Mouse (Mus musculus) spleen, adult 2 months (tissue): ENCODE data around the gene Eps15l1. TPM values are rescaled to one million over a fixed set of nuclear protein-coding genes. Genes with fewer than 3 reads are reported as not detected.
A peak's percentile ranks its signal among the peaks of the same experiment; 100 is the strongest.

ENCODE experiments used
- DNase-seq, 2 experiments: peaks; one replicate each; pipeline versions ENCODE4 v3.0.0 to v3.0.0-alpha.2; 2012 to 2021; ENCODE audit warnings: low spot score in 2 of 2, low read depth in 1 of 2
- H3K27ac ChIP-seq: fragments of 200-500 bp; 2 replicates; pipeline ENCODE4 v1.5.1; 2012; ENCODE audit warnings: low read length, inconsistent platforms; ENCODE audit not compliant: insufficient read depth
- H3K27me3 ChIP-seq: fragments of 200-500 bp; 2 replicates; pipeline ENCODE4 v1.6.1; 2012; ENCODE audit warnings: mild to moderate bottlenecking, moderate library complexity, low read length, inconsistent platforms; ENCODE audit not compliant: control insufficient read depth, insufficient read depth
- H3K36me3 ChIP-seq: fragments of 200-500 bp; 2 replicates; pipeline ENCODE4 v1.6.1; 2012; ENCODE audit warnings: mild to moderate bottlenecking, low read length, inconsistent platforms; ENCODE audit not compliant: control insufficient read depth, insufficient read depth
- H3K4me1 ChIP-seq: fragments of 200-500 bp; 2 replicates; pipeline ENCODE4 v1.6.1; 2011; ENCODE audit warnings: inconsistent platforms; ENCODE audit not compliant: control insufficient read depth, insufficient read depth, insufficient read length
- H3K4me3 ChIP-seq: fragments of 200-500 bp; 2 replicates; pipeline ENCODE4 v1.5.1; 2011; ENCODE audit warnings: mild to moderate bottlenecking, inconsistent platforms; ENCODE audit not compliant: insufficient read depth, insufficient read length; ENCODE audit errors: extremely low read depth
- CTCF ChIP-seq: fragments of 200-500 bp; IDR thresholded peaks from 2 replicates; pipeline ENCODE4 v1.5.1; 2011; ENCODE audit warnings: mild to moderate bottlenecking, inconsistent platforms; ENCODE audit not compliant: insufficient read depth, insufficient read length, insufficient replicate concordance; ENCODE audit errors: extremely low read depth
- POLR2A ChIP-seq: fragments of 200-500 bp; IDR thresholded peaks from 2 replicates; pipeline ENCODE4 v1.6.1; 2011; ENCODE audit warnings: low read depth, low read length, inconsistent platforms
- WGBS: fragments of 180-500 bp; shearing (Covaris S2); methylation state at CpG from one replicate; pipeline ENCODE4 v1.1.7; 2018; 5-methylcytosine and 5-hydroxymethylcytosine counted together
- polyA plus RNA-seq: library from polyadenylated mRNA; depleted of rRNA; stranded (reverse); fragments of >200 nt; gene quantifications from 2 replicates; pipeline ENCODE4 v1.2.3, GENCODE M21; 2012

Gene Eps15l1
- polyA plus RNA-seq, 1 experiment, result 36.9 TPM

DNA sequence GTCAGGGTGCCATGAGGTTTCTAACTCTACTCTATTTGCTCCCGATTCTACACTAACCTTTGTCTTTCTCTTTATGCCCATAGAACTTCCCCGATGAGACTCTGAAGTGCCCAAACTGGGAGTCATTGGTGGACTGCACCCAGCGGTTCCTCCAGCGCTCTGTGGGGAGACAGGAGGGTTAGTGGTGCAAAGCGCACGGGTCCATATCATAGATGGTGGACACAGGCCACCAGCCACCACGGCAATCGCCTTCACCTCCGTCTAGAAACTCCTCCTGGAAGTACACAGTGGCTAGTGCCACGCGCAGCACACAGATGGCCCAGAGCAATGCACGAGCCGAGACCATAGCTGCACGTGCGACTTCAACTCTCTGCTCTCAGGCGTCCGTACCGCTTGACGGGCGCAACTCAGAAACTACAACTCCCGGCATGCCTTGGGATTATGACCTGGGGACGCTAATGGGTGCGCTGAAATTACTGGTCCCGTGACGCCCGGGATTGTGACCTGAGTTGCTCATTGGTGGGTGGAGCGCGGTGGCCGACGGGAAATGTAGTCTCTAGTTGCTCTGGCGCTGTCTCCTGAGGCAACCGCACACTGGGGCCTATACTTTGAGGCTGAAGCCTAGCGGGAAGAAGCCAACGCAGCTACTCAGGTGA, 22.2 kb upstream of the Eps15l1 start, which contains the start of the genes Calr3 and 1700030K09Rik:
TSS of gene Calr3 (minus strand) at position 533 of the 656 bp plus-strand sequence.
TSS of gene 1700030K09Rik (plus strand) at position 543 of the 656 bp plus-strand sequence.
- Histone ChIP-seq H3K36me3 (no peaks in the 10 kb centered on the region), H3K27me3 (no peaks in the 10 kb centered on the region), H3K4me1 (peaks cover 2% of the 10 kb centered on the region; the same call in 1 of the 2 replicates), H3K27ac (peak within 1 kb of the TSS; percentile 90), H3K4me3 (peak within 1 kb of the TSS; percentile 67)
- WGBS, result 7% methylated on average over 34 of the region's 34 CpGs
- TF ChIP-seq CTCF (no peak), POLR2A (no peak; the same call in 1 of the 2 replicates)
- peak; percentile 96 to 100 for DNase-seq

DNA sequence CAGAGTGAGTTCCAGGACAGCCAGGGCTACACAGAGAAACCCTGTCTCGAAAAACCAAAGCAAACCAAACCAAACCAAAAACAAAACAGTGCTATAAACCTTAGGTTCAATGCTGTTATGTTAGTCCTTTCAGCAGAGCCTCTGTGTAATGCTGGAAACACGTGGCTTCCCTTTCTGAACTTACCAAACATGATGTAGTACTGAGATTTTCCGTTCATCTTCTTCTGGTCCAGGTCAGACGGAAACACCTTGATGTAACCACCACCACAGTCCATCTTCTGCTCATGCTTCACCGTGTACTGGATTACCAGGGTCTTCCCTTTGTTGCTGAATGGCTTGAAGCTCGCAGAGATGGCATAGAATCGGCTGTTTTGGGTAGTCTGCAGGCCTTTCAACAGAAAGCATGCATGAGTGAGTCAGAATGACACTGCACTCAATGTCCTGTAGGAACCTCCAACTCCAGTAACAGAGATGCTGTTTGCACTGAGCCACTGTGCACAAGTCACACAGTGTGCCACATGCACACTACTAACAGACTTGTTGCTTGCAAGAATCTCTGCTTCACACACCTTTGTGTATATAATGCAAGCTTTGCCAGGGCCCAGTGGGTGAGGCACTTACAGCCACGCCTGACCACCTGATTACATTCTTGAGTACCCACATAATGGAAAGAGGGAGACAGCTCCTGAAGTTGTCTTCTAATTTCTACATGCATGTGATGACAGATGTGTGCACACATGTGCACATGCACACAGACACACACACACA, 17.2 kb upstream of the Eps15l1 start:
- no peaks in the 10 kb centered on the region for H3K27me3 ChIP-seq
- DNase-seq, result no peak
- WGBS, result 80% methylated on average over 8 of the region's 8 CpGs
- TF ChIP-seq CTCF (no peak), POLR2A (no peak)
- no peaks in the 10 kb centered on the region for H3K4me1 ChIP-seq
- no peaks in the 10 kb centered on the region for H3K36me3 ChIP-seq
- H3K27ac ChIP-seq, result no peak overlapping the region
- H3K4me3 ChIP-seq, result no peak overlapping the region

DNA sequence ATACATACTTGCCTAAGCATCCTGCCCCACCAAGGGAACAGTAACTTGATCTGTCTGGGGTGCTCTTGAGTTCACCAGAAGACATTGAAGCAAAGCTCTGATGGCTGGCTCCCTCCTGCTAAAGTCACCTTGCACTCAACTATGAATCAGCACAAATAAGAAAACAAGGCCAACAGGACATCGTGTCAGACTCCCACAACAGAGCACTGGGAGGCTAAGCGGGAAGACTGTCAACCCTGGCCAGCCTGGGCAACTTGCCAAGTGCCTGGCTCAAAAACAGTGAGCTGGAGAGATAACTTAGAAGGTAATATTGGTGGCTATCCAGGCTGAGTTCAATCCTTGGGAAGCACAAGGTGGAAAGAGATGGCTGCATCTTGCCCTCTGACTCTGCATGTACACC, 13.7 kb upstream of the Eps15l1 start:
- Histone ChIP-seq H3K4me1 (no peaks in the 10 kb centered on the region), H3K4me3 (no peak overlapping the region), H3K27me3 (no peaks in the 10 kb centered on the region), H3K27ac (no peak overlapping the region), H3K36me3 (no peaks in the 10 kb centered on the region)
- DNase-seq, result no peak
- WGBS, result 32% methylated on average over 2 of the region's 2 CpGs
- TF ChIP-seq POLR2A, result no peak
- no peak for TF ChIP-seq CTCF

DNA sequence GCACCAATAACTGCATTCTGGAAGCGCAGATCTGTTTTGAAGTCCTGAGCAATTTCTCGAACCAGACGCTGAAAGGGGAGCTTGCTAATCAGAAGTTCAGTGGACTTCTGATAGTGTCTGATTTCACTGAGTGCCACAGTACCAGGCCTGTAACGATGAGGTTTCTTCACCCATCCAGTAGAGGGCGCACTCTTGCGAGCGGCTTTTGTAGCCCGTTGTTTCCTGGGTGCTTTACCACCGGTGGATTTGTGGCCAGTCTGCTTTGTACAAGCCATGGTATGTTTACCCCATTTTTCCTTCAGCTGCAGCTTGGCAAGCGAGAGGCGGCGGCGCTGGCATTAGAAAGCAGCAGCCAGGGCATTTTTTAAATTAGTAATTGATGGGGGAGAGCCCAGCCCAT, 8.4 kb upstream of the Eps15l1 start:
- H3K27ac ChIP-seq, result no peak overlapping the region
- no peaks in the 10 kb centered on the region for H3K27me3 ChIP-seq
- H3K36me3 ChIP-seq, result no peaks in the 10 kb centered on the region
- DNase-seq, result peak in 1 of 2 experiments; percentile 54
- H3K4me3 ChIP-seq, result no peak overlapping the region
- no peaks in the 10 kb centered on the region for H3K4me1 ChIP-seq
- TF ChIP-seq POLR2A (no peak), CTCF (peak; percentile 50; the same call in 1 of the 2 replicates)
- WGBS, result 49% methylated on average over 13 of the region's 13 CpGs

- Histone ChIP-seq H3K4me1 (no peaks in the 10 kb centered on the region; the same call in 1 of the 2 replicates), H3K4me3 (no peak overlapping the region), H3K36me3 (no peaks in the 10 kb centered on the region), H3K27ac (no peak overlapping the region), H3K27me3 (no peaks in the 10 kb centered on the region)
- WGBS, result 54% methylated on average over 1 of the region's 1 CpGs
- TF ChIP-seq CTCF (no peak), POLR2A (no peak)
- DNase-seq, result no peak
Measured at GRCm38 (mm10) chr8:72422926-72423325, 1.7 kb upstream of the Eps15l1 start.

DNA sequence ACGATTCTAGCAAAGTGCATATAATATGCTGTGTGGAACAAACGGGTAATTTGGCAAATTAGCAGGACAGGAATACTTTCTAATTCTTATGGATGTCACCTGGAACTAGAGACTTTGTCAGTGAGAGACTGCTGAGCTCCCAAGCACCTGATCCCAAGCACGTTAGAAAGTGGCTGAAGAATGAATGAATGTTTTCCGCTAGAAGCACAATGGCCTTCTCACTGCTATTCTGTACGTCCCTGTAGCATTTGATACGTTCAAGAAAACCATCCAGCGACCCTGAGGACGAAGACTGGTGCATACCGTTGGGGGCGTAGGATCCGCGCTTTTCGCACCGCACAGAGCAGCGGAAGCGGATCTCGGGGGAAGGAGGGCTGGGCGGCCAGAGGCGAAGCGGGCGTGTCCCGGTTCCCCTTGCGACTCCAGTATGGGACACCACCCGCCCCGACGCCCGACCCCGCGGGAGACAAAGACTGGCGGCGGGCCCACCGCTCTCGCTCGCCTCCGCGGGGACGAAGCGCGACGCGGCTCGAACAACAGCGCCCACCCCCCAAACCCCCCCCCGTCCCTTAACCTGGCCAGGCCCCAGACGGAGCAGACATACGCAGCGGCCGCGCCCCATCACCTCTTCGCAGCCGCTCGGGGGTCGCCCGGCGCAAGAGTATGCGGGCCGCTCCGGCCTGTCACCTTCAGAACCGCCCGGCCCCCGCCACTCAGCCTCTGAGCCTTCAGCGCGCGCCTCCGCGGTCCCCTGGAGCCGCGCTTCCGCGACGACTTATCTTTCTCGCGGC, 494 bp downstream of the Eps15l1 start:
- DNase-seq, result peak in 1 of 2 experiments; percentile 37
- WGBS, result 1% methylated on average over 72 of the region's 73 CpGs
- TF ChIP-seq CTCF (no peak), POLR2A (no peak)
- Histone ChIP-seq H3K4me1 (peaks cover 2% of the 10 kb centered on the region; the same call in 1 of the 2 replicates), H3K4me3 (peak overlapping the region; percentile 77), H3K27ac (peak overlapping the region; percentile 65), H3K36me3 (no peaks in the 10 kb centered on the region), H3K27me3 (no peaks in the 10 kb centered on the region)
